Mouse (Mus musculus): ENCODE data around the gene Cmtm2b.

DNA sequence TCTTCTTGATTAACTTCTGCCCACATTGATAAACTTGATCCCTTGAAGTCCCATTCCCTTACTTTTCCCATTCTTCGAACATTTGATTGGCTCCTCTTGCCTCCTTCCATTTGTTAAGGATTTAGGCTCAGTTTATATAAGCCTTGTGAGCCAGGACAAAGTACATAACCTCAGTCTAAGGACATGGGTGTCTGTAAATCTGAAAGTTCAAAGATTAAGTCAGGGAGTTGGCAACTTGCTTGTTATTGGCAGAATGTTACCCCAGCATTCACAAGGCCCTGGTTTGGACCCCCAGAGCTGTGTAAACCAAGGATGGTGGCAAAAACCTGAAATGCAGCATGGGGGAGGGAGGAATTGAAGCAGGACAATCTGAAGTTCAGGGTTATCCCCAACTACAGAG is 27.6 kb upstream of the Cmtm2b start:
- TF ChIP-seq CTCF (IDR thresholded peaks at IDR 0.05; ENCODE audit: control insufficient read depth, insufficient read depth, insufficient replicate concordance, low read depth, low read length), result no peak
- TF ChIP-seq POLR2A (IDR thresholded peaks at IDR 0.05; ENCODE audit: control insufficient read depth, low read depth, low read length), result no peak

All from testis, adult 2 months (tissue).